Mouse (Mus musculus) embryonic facial prominence, embryonic 12.5 days (tissue): ENCODE results near the gene Pecam1. TPM values are rescaled to one million over a fixed set of nuclear protein-coding genes. Genes with fewer than 3 reads are reported as not detected.
A peak's percentile ranks its signal among the peaks of the same experiment; 100 is the strongest.

Experiments
- ATAC-seq: fragments of 200-750 bp; cut with Nextera tagmentation; 2 replicates; pipeline ENCODE4 v1.8.0; 2017; ENCODE audit not compliant: insufficient number of reproducible peaks, insufficient read depth, low FRiP score, low TSS enrichment
- H3K27ac ChIP-seq: fragments of 300-500 bp; sonication (generic); 2 replicates; pipeline ENCODE4 v1.5.1; 2016; ENCODE audit warnings: mild to moderate bottlenecking
- H3K27me3 ChIP-seq: fragments of 300-500 bp; sonication (generic); 2 replicates; pipeline ENCODE4 v1.6.1; 2016; ENCODE audit warnings: mild to moderate bottlenecking, moderate library complexity
- H3K36me3 ChIP-seq: fragments of 300-500 bp; sonication (generic); 2 replicates; pipeline ENCODE4 v1.6.1; 2016; ENCODE audit warnings: mild to moderate bottlenecking
- H3K4me1 ChIP-seq: fragments of 300-500 bp; sonication (generic); 2 replicates; pipeline ENCODE4 v1.6.1; 2016
- H3K4me2 ChIP-seq: fragments of 300-500 bp; sonication (generic); replicated peaks from 2 replicates; pipeline ENCODE4 v1.6.1; 2016; ENCODE audit warnings: mild to moderate bottlenecking, moderate library complexity
- H3K4me3 ChIP-seq: fragments of 300-500 bp; sonication (generic); 2 replicates; pipeline ENCODE4 v1.5.1; 2016; ENCODE audit warnings: mild to moderate bottlenecking
- H3K9ac ChIP-seq: fragments of 300-500 bp; sonication (generic); 2 replicates; pipeline ENCODE4 v1.6.1; 2016; ENCODE audit warnings: mild to moderate bottlenecking, moderate library complexity
- H3K9me3 ChIP-seq: fragments of 300-500 bp; sonication (generic); 2 replicates; pipeline ENCODE4 v1.6.1; 2016; ENCODE audit warnings: mild to moderate bottlenecking, moderate library complexity
- WGBS: fragments of 180-500 bp; shearing (Covaris S2); methylation state at CpG from one replicate; pipeline ENCODE4 v1.1.7; 2016; 5-methylcytosine and 5-hydroxymethylcytosine counted together
- polyA plus RNA-seq: library from polyadenylated mRNA; unstranded; fragments of >200 nt; fragmentation: Nextera tagmentation; extraction: Ambion mirVana; gene quantifications from 2 replicates; pipeline ENCODE4 v1.2.1, GENCODE M21; 2016

Gene Pecam1
- 28.9 and 30.5 TPM in 2 replicates for polyA plus RNA-seq

- Histone ChIP-seq H3K4me1 (no peaks in the 10 kb centered on the region), H3K36me3 (no peaks in the 10 kb centered on the region), H3K9me3 (0 out of 2 replicates have a peak, but pooled peaks cover 2% of the 10 kb centered on the region), H3K4me2 (no peak within 1 kb of the TSS), H3K4me3 (no peak within 1 kb of the TSS), H3K9ac (no peak within 1 kb of the TSS), H3K27me3 (no peaks in the 10 kb centered on the region), H3K27ac (no peak within 1 kb of the TSS)
- WGBS = 89% methylated on average over 13 of the region's 13 CpGs
- ATAC-seq = no peak
These were observed at the start of gene Pecam1 for GRCm38 (mm10) chr11:106750121-106750751. TSS of gene Pecam1 (minus strand) at chr11:106750628.

GRCm38 (mm10) chr11:106795679-106796078 lies 45.3 kb upstream of the Pecam1 start:
- H3K4me2 ChIP-seq = 0 out of 2 replicates have a peak overlapping the region, but pooled peaks have one; percentile 9
- 0 out of 2 replicates have a peak overlapping the region, but pooled peaks have one; percentile 36 for H3K27ac ChIP-seq
- H3K4me3 ChIP-seq = no peak overlapping the region
- H3K9ac ChIP-seq = no peak overlapping the region
- peaks cover 7% of the 10 kb centered on the region; the same call in 1 of the 2 replicates for H3K4me1 ChIP-seq
- no peaks in the 10 kb centered on the region for H3K27me3 ChIP-seq
- 37% methylated on average over 9 of the region's 9 CpGs for WGBS
- H3K9me3 ChIP-seq = peaks cover 3% of the 10 kb centered on the region; the same call in 1 of the 2 replicates
- peaks cover 71% of the 10 kb centered on the region for H3K36me3 ChIP-seq
- no peak for ATAC-seq

- no peak for ATAC-seq
- Histone ChIP-seq H3K4me3 (no peak overlapping the region), H3K9me3 (peaks cover 3% of the 10 kb centered on the region; the same call in 1 of the 2 replicates), H3K36me3 (peaks cover 54% of the 10 kb centered on the region), H3K27me3 (no peaks in the 10 kb centered on the region), H3K4me2 (no peak overlapping the region), H3K27ac (no peak overlapping the region), H3K4me1 (peaks cover 13% of the 10 kb centered on the region; the same call in 1 of the 2 replicates), H3K9ac (no peak overlapping the region)
- WGBS = 67% methylated on average over 4 of the region's 4 CpGs
These were observed 43.4 kb upstream of the Pecam1 start for GRCm38 (mm10) chr11:106793846-106794245.

GRCm38 (mm10) chr11:106789649-106790048 lies 39.2 kb upstream of the Pecam1 start:
- Histone ChIP-seq H3K27ac (peak overlapping the region; percentile 99), H3K4me3 (peak overlapping the region; percentile 75), H3K4me2 (peak overlapping the region; percentile 78), H3K36me3 (peaks cover 48% of the 10 kb centered on the region), H3K4me1 (peaks cover 17% of the 10 kb centered on the region), H3K9ac (peak overlapping the region; percentile 99), H3K9me3 (no peaks in the 10 kb centered on the region), H3K27me3 (no peaks in the 10 kb centered on the region)
- WGBS = under 1% methylated on average over 6 of the region's 6 CpGs
- 0 out of 2 replicates have a peak, but pooled peaks have one; percentile 1 for ATAC-seq

- no peaks in the 10 kb centered on the region for H3K9me3 ChIP-seq
- peak within 1 kb of the TSS; percentile 75 for H3K4me3 ChIP-seq
- under 1% methylated on average over 58 of the region's 58 CpGs for WGBS
- peaks cover 17% of the 10 kb centered on the region for H3K4me1 ChIP-seq
- peak; percentile 90 for ATAC-seq
- peaks cover 48% of the 10 kb centered on the region for H3K36me3 ChIP-seq
- peak within 1 kb of the TSS; percentile 99 for H3K27ac ChIP-seq
- peak within 1 kb of the TSS; percentile 78 for H3K4me2 ChIP-seq
- peak within 1 kb of the TSS; percentile 99 for H3K9ac ChIP-seq
- H3K27me3 ChIP-seq = no peaks in the 10 kb centered on the region
These were observed 38.5 kb upstream of the Pecam1 start, which contains the start of the genes Ddx5 and Cep95 for GRCm38 (mm10) chr11:106788775-106789459. TSS of gene Ddx5 (minus strand) at chr11:106789185. TSS of gene Cep95 (plus strand) at chr11:106789252.

GRCm38 (mm10) chr11:106788026-106788774 lies 37.8 kb upstream of the Pecam1 start:
- Histone ChIP-seq H3K9me3 (no peaks in the 10 kb centered on the region), H3K4me1 (peaks cover 20% of the 10 kb centered on the region), H3K9ac (peak overlapping the region; percentile 99), H3K4me3 (peak overlapping the region; percentile 75), H3K27ac (peak overlapping the region; percentile 99), H3K27me3 (no peaks in the 10 kb centered on the region), H3K36me3 (peaks cover 48% of the 10 kb centered on the region), H3K4me2 (peak overlapping the region; percentile 78)
- peak; percentile 68 for ATAC-seq
- WGBS = under 1% methylated on average over 76 of the region's 79 CpGs

- H3K27ac ChIP-seq = peak overlapping the region; percentile 99
- no peaks in the 10 kb centered on the region for H3K27me3 ChIP-seq
- under 1% methylated on average over 65 of the region's 65 CpGs for WGBS
- H3K36me3 ChIP-seq = peaks cover 49% of the 10 kb centered on the region
- peak overlapping the region; percentile 75 for H3K4me3 ChIP-seq
- peaks cover 23% of the 10 kb centered on the region for H3K4me1 ChIP-seq
- peak overlapping the region; percentile 77 for H3K4me2 ChIP-seq
- no peak for ATAC-seq
- no peaks in the 10 kb centered on the region for H3K9me3 ChIP-seq
- H3K9ac ChIP-seq = peak overlapping the region; percentile 99
These were observed 37.0 kb upstream of the Pecam1 start for GRCm38 (mm10) chr11:106787131-106788025.

- Histone ChIP-seq H3K9me3 (no peaks in the 10 kb centered on the region), H3K9ac (no peak overlapping the region), H3K27ac (no peak overlapping the region), H3K4me2 (no peak overlapping the region), H3K27me3 (no peaks in the 10 kb centered on the region), H3K4me3 (0 out of 2 replicates have a peak overlapping the region, but pooled peaks have one; percentile 75), H3K4me1 (peaks cover 17% of the 10 kb centered on the region), H3K36me3 (peaks cover 57% of the 10 kb centered on the region)
- no peak for ATAC-seq
- 71% methylated on average over 1 of the region's 1 CpGs for WGBS
These were observed 34.6 kb upstream of the Pecam1 start for GRCm38 (mm10) chr11:106785043-106785442.

- Histone ChIP-seq H3K9me3 (no peaks in the 10 kb centered on the region), H3K4me2 (no peak overlapping the region), H3K36me3 (peaks cover 59% of the 10 kb centered on the region), H3K27me3 (no peaks in the 10 kb centered on the region), H3K9ac (no peak overlapping the region), H3K4me1 (peaks cover 17% of the 10 kb centered on the region), H3K4me3 (no peak overlapping the region), H3K27ac (no peak overlapping the region)
- no peak for ATAC-seq
- 86% methylated on average over 2 of the region's 2 CpGs for WGBS
These were observed 34.0 kb upstream of the Pecam1 start for GRCm38 (mm10) chr11:106784476-106784875.

GRCm38 (mm10) chr11:106782841-106783764 lies 32.7 kb upstream of the Pecam1 start:
- no peak overlapping the region for H3K4me2 ChIP-seq
- H3K4me1 ChIP-seq = peaks cover 17% of the 10 kb centered on the region
- ATAC-seq = no peak
- no peak overlapping the region for H3K9ac ChIP-seq
- no peaks in the 10 kb centered on the region for H3K27me3 ChIP-seq
- H3K27ac ChIP-seq = no peak overlapping the region
- H3K9me3 ChIP-seq = no peaks in the 10 kb centered on the region
- 84% methylated on average over 9 of the region's 9 CpGs for WGBS
- no peak overlapping the region for H3K4me3 ChIP-seq
- H3K36me3 ChIP-seq = peaks cover 59% of the 10 kb centered on the region
